Mouse (Mus musculus) cerebral cortex, adult 2 months (tissue): ENCODE data around the gene Psmb7.

ENCODE experiments used
- WGBS: fragments of 180-500 bp; shearing (Covaris S2); methylation state at CpG from one replicate; pipeline ENCODE4 v1.1.7; 2018; 5-methylcytosine and 5-hydroxymethylcytosine counted together

Psmb7 gene

DNA sequence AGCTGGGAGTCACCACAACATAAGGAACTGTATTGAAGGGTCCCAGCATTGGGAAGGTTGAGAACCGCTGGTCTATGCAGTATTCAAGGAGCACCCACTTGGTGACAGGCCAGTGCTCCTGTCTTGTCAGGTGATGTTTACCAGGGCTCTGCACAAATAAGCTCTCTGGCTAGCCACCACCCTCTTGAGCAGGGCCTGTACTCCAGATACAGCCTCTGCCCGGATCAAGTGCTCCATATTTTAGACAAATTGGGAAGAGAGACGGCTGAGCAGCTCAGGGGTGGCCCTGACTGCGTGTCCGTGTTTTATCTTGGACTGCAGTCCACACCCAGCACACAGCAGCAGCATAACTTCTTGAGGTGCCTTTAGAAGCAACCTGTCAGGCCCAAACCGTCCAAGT lies 57.2 kb downstream of the Psmb7 start:
- 72% methylated on average over 6 of the region's 6 CpGs for WGBS

DNA sequence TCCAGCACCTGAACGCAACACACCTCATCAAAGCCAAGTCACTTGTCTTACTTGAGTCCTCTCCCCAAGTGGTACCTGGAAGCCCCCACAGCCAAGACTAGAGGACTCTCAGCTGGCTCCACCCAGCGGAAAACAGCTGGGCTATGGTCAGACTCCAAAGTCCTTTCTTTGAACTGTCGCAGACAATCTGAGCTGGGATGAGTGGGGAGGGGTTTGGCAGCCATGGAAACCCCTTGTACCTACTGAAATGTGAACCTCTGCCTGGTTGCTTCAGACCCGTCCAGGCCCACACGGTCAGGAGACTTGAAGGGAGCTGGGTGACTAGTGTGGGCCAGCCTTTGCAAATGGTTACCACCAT lies 58.5 kb downstream of the Psmb7 start:
- 73% methylated on average over 5 of the region's 5 CpGs for WGBS

DNA sequence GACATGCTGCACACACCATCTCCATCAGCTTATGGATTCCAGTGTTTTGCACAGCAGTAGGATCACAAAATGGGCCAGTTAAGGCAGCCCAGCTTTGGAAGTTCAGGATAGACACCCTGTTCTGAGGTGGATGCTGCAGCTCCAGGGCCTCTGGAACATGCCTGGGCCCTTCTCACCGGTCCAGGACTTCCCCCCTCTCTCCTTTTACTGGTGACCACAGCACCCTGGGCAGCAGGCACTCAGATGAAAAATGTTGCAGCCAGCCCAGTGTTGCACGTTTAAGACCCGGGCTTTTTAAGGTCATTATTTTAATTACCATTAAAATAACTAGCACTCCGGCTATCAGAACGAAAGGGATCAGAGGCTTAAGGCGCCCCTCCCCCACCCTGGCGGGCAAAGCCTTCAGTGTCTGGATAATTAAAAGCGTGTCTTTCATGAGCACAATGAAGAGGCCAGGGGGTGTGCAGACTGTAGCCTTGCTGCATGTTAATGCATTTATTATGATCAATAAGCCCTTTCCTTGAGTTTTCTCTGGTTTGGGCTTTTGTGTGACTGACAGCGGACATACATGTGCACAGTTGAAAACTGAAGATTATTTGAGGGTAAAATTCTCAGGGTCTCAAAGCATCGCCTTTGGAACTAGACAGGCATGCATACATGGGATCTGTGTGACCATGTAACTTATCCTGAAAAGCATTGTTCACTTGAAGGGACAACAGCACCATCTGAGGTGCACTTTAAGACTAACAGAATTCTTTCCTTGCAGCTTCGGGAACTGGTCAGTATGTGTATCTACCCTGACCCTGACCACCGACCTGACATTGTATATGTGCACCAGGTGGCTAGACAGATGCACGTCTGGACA lies 59.1 kb downstream of the Psmb7 start:
- WGBS = 52% methylated on average over 13 of the region's 13 CpGs

DNA sequence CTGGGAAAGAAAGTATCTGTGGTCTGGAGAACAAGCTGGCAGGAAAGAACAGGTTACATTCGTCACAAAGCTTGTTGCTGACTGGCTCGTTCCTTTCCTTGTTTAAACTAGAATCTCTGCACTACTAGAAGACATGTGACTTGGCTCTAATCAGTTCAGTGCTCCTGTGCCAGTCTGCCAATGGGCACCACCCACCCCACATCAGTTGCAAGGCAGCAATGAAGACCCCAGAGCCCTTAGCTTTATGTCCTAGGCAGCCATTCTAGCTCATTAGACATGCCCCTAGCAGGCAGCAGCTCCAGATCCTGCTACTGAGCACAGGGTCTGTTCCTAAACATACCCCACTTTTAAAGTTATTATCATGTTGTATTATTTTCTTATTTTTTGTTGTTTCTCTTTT lies 59.9 kb downstream of the Psmb7 start:
- WGBS = 43% methylated on average over 2 of the region's 2 CpGs

DNA sequence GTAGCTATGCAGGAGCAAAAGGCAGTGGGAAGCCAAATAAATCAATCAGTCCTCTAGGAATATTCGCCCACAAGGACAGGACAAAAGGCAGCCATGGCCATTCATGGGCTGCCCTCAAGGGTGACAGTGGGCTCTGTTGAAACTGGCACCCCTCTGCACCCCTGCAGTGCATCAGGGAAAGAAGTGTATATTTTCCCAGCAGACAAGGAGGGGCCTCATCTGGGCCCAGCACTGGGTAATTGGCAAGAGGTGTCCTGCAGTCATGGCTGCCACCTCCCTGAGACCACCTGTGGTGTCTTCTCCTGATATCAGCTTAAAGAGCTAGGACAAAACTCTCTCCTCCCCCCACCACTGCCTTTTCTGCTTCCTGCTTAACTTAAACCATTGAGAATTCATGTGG lies 64.4 kb downstream of the Psmb7 start:
- 54% methylated on average over 1 of the region's 1 CpGs for WGBS

DNA sequence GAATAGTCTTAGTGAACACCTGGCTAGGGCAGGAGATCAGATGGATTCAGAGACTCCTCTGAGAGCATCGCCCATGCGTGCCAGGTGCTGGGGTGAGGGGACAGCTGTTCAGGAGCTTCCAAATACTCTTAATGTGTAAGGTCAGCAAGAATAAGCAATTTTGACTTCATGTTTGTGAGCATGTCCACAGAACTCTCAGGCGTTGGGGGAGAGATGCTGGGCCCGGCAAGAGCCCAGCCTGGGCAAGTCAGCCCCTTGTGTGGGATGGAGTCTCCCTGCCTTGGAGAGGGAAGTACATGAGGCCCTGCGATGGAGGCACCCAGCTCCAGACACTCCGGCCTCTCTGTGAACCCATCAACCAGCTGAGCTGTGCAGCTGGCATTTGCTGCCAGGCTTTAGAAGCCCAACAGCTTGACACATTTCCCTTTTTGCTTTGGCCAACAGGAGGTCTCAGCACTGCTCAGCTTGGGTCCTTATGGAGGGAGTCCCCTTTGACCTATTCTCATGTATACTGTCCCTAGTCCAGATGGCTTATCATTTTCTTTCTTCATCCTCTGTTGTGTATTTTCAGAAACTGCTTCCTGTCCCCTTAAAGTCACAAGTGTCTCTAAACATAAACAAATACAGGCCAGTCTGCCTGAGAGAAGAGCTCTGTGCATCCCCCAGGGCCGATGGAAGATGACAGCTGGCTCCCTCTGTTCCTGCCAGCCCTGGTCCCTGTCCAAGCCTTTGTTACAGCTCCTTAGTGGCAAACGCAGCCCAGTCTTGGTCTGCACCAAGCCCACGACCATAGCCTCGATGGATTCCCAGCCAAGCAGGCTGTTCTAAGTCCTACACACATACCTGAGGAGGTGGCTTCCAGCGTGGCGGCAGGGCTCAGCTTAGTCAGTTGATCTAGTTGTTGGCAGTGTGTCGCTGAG lies 65.0 kb downstream of the Psmb7 start:
- 49% methylated on average over 13 of the region's 13 CpGs for WGBS

DNA sequence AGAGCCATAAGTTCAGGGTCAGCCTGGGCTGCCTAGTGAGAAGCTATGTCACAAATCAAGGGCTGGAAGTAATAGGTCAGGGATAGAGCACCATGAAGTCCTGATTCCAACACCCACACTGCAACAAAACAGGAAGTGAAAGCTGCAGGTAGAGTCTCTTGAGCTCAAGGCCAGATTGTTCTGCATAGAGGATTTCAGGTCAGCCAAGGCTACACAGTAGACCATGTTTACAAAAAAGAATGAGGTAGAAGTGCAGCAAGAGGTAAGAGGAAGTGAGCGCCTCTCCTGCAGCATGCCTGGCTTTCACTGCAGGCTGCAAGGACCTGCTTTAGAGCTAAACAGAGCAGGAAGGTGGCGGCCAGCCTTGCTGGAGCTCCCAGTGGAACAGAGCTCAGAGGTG lies 69.2 kb downstream of the Psmb7 start:
- WGBS = 95% methylated on average over 2 of the region's 2 CpGs

DNA sequence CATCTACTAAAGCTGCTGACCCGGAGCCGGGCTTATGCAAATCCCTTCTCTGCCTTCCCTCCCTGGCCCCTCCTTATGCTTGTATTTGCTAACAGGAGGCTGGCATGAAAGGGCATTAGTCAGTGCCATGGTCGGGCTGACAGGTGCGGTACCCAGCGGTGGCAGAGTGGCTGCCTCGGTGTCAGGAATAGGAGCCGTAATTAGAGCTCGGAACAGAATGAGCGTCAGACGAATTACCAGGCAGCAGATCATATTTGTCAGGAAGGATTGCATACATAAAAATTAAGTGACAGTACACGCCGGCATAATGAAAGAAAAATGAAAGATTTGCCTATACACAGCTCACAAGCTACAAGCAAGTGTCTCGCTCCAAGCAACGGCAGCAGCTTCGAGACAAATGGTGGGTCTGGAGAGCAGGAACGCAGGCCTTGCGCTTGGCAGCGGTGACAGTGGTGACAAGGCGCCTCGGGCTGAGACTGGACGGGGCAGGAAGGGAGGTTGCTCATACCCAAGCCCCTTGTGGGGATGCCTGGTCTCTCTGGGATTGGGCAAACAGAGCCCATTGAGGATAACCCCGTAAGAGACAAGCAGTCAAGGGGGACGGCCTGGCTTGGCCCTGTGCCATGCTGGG lies 71.8 kb downstream of the Psmb7 start:
- WGBS = 83% methylated on average over 23 of the region's 23 CpGs

DNA sequence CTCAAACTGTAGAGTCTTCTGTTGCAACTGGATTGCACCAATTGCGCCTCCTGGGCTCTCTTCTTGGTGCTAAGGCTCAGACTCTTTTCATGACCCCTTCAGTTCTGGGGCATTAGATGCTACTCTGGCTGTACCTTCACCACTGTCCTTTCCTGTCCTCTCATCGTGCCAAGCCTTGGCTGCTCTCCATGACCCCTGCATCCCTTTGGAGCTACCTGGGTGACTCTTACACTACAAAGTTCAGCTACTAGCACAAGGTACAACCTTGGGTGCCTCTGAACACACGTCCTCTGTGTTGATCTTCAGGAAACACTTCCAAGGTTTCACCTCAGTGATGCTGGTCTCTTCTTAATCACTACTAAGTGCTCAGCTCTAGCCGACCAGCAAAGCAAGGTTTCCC lies 81.3 kb downstream of the Psmb7 start:
- 89% methylated on average over 4 of the region's 4 CpGs for WGBS

DNA sequence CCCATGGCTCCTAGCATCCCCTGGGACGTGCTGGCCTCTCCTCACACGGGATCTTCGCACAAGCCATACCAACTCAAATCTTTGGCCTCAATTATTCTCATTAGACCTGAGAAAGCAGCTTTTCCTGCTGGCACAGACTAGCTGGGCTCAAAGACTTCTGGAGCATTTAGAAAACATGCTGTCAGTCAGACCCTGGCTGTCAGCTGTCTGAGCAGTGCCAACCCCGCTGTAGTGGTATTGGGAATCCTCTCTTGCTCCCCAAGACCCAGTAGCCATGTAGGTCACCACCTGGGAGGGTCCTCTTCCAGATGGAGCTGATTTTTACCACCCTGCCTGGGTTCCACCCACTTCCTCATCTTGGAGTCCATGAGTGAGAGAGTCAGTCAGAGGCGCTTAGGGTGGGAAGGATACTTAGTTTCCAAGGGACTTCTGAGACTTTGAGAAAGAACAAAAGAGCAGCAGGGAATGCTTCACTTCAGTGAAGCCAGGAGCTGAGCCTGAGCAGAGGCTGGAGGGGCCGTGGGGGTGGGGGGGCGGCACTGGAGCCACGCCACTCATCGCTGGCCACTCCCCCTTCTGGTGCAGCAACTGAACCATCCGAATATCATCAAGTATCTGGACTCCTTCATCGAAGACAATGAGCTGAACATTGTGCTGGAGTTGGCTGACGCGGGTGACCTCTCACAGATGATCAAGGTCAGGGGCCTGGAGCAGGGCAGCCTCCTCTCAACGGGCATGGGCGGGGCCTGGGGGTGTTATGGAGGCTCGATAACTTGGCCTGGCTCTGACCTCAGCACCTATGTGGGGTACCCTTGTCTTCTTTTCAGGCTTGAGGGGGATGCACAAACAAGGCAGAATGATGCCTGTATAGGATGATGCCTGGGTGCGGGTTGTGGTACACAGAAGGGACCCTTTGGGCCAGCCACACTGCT lies 83.3 kb downstream of the Psmb7 start:
- WGBS = 68% methylated on average over 17 of the region's 17 CpGs

DNA sequence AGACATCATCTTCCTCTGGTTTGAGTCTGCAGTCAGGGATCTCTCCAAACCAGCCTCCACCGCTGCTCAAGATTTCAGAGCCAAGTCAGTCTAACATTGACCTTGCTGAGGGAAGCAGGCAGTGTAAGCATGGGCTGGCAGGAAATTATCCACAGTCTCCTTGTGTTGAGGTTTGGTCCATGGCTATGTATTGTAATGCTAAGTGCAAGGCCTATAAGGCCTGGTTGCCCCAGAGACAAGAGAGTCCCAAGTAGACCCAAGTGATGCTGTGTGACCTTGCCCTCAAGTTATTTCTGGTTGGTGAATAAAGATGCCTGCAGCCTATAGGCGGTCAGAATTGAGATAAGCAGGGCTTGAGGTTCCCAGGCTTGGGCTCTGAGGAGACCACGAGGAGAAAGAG lies 87.2 kb downstream of the Psmb7 start:
- WGBS = 96% methylated on average over 3 of the region's 3 CpGs

DNA sequence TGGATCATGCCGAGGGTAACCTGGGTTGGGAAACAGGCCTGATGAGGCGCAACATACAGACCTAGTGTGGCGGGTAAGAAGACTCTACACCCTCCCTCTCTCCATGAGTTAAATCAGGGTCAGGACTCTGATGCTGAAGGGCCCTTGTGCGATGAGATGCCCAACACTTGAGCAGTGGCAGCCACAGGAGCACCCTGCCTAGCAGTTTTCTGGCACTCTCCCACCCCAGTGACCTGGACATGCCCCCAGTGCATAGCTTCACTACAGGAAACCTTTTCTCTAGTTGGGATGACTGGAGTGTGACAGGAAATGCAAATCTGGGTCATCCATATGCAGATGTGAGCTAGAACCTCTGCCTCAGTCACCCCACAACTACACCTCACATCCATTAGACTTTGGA lies 88.2 kb downstream of the Psmb7 start:
- WGBS = 91% methylated on average over 4 of the region's 4 CpGs

DNA sequence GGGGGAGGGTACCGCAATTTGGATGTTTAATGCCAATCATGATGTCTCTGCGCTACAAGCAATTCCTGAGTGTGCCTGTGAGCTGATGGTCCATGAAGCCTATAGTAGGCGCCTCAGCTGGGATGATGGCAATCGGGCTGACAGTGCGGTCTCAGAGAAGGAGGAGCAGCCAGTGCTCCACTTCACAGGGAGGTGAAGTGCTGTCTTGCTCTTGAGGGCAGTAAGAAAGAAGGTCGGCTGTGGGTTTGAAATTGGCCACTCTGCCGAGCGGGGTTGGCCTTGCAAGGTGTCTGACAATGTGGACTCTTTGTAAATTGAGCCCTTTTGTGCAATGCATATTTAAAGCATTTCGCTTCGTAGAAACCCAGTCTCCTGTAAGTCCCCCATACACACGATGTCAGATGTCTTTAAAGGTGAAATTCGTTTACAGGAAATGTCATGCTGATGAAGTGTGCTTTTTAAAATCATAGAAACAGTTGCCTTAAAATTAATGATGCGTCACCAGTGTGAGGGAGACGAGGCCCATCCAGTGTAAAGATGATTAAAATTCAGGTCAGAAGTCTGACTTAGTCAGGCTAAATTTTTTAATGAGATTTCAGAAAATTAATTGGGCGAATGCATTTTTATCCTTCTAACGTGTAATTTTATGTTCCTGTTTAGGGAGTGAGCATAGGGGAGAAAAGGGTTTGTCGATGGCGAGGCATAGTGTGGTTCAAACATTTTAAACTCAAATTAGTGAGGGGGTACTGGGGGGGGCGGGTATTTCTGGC lies 89.5 kb downstream of the Psmb7 start:
- WGBS = 87% methylated on average over 19 of the region's 19 CpGs

DNA sequence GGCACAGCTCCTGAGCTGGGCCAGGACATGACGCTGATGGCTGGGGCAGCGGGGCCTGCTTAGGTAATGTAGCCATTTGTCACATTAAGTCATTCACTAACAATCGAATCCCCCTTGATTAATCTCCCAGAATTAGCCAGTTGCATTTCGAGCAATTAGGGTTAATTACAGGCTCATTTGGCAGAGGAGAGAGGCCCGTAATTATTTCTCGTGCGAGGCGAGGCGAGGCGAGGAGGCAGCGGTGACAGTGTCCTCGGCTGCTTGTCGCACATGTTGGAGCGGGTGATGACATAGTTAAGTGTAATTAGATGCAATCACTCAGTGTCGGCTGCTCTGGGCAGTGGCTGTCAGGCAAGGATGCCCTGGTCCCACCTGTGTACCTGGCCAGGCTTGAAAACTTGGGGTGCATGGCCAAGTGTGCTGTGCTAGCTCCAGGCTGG lies 91.9 kb downstream of the Psmb7 start:
- 86% methylated on average over 15 of the region's 15 CpGs for WGBS

DNA sequence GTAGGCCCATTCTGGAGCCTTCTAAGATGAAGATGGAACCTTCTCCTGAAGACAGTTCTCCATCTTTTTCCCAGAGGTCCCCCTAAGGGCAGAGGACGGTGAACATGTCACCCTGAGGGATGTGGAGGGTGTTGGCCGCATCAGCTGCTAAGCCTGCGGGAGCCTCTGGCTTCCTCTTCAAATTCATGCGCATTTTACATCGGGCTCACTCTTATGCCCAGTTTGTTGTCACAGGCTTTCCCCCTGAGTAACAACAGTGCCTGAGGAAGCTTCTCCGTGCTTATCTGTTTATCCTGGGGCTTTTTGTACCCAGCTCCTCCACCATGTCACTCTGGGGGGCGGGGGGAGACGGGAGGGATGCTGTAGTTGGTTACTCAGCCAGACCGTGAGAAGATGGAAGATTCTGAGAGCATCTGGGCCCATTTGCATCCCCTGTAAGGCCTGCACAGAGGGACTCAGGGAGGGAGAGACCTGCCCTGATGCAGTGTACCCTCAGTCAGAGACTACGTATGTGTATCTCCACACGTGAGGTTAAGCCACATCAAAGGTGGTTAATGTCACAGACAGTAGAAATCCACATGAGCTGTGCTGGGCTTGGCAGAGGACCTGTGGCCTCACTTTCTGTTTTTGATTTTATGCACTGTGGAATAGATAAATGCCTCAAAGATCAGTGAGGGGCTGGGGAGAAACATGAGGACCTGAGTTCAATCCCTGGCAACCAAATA lies 95.9 kb downstream of the Psmb7 start:
- WGBS = 84% methylated on average over 11 of the region's 11 CpGs

DNA sequence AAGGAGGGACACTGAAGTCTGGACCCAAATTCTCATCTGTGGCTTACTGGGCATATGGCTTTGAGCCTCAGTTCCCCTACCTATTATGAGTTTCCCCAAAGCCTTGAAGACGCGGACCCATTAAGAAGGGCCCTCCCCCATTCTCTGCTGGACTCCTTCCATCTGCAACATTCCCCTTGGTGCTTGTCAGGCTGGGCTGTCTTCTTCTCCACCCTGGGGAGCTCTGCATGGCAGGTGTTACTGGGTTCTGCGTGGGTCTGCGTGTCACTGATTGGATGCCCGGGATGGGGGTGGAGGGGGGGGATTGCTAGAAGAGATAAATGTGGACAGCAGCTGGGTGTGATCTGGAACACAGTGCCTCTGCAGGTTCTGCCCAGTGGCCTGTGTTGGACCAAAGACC lies 97.1 kb downstream of the Psmb7 start:
- 72% methylated on average over 5 of the region's 5 CpGs for WGBS

DNA sequence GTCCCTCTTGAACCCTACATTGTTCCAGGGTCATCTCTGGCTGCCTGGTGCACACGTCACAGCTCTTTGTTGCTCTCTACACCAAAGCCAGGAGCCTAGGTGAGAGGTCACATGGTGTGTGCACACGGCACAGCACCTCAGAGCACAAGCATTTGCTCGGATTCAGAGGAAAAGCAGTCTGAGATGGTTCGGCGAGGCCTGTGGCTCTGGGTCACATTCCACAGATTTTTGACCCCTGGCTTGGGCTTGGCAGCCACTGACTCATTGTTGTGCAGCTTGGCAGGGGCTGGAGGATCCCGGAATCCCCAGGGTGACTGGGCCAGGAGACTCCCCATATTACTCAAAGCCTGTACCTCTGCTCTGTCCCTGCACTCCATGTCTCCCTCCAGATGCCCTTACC lies 97.7 kb downstream of the Psmb7 start:
- 72% methylated on average over 6 of the region's 6 CpGs for WGBS

DNA sequence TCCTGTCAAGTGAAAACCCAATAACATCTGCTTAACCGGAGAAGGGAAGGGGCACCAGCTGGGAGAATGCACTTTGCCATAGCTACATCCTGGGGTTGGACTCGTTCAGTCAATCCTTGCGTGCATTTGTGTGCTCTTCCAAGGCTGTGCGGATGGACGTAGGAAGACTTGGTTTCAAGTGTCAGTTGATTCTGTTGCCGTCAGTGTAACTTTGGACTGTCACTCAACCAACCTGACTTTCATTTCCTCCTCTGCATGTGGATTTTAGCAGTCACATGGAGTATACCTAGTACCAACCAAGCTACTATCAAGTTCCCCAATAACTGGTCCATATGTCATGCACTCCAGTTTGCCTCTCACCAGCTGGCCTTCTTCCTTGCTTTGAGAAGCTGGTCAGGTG lies 98.9 kb downstream of the Psmb7 start:
- WGBS = 85% methylated on average over 6 of the region's 6 CpGs

DNA sequence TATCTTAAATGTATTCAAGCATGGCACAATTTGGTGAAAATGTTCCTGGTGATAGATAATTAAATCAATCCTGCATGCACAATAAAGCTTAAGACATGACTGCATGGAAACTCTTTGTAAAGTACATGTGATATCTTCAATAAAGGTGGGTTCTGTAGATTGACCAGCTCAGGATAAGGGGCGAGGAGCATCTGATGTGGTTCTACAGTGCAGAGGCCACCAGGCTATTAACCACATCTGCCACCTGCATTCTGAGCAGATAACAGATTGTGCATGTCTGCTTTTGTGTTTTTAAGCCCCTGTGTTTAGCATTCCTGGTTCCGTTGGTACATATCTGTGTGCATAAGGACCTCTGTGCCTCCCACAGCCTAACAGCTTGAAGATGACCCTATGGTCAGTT lies 100.7 kb downstream of the Psmb7 start:
- WGBS = 96% methylated on average over 2 of the region's 2 CpGs

DNA sequence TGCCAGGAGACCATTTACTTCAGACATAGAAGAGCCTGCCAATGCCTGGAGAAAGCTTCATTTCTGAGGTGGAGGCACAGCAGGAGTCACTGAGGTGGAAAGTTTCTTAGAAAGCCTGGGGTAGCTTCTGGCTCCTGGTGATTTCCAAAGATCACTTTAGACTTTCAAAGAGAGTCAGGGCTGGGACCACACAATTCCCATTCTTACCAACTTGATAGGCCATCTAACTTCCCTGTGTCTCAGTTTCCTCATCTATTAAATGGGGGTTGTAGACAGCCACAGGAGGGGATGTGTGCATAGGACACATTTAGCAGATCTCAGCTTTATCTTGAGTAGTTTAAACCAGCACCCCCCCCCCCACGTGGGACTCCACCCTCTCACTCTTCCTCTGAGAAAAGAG lies 101.5 kb downstream of the Psmb7 start:
- 60% methylated on average over 1 of the region's 1 CpGs for WGBS
